Mouse (Mus musculus) heart, adult 10 weeks (tissue): ENCODE measurements around the gene Gm3952. TPM values are rescaled to one million over a fixed set of nuclear protein-coding genes. Genes with fewer than 3 reads are reported as not detected.

Experiments used
- polyA plus RNA-seq: library from polyadenylated mRNA; stranded (reverse); fragments of 350-450 nt; fragmentation: Illumina TruSeq; extraction: RNeasy Lipid Tissue Mini Kit (QIAGEN cat#74804); gene quantifications from one replicate; pipeline ENCODE4 v1.2.3, GENCODE M21; 2014; ENCODE audit warnings: low read depth, low replicate concordance

Gm3952 gene
- not detected for polyA plus RNA-seq

GRCm38 (mm10) chr8:128798594-128798993 lies at the start of gene Gm3952:
Gm3952 (minus strand) TSS chr8:128798694.

Other genes starting within 250 kb of the Gm3952 start
- 323 TPM for gene Itgb1, start 113.0 kb downstream of the Gm3952 start, polyA plus RNA-seq